Mouse (Mus musculus) MEL (cell line): ENCODE measurements around the gene Cd72. TPM values are rescaled to one million over a fixed set of nuclear protein-coding genes. Genes with fewer than 3 reads are reported as not detected.

Experiments
- DNase-seq: peaks from one replicate; pipeline ENCODE4 v3.0.0; 2011; ENCODE audit warnings: low read depth, low spot score
- H3K27ac ChIP-seq: 2 replicates; pipeline ENCODE4 v1.5.1; 2012; ENCODE audit warnings: low read depth, mild to moderate bottlenecking, control low read depth, low read length, moderate library complexity; ENCODE audit not compliant: control insufficient read depth
- H3K27me3 ChIP-seq, 2 experiments: fragments of 150-350 bp in 1 of 2; sonication (generic) in 1 of 2; 2 replicates each; pipeline ENCODE4 v1.6.1; 2012; ENCODE audit warnings: low read length in 2 of 2, mild to moderate bottlenecking in 2 of 2, improper control_type of control experiment in 1 of 2, moderate library complexity in 1 of 2; ENCODE audit not compliant: insufficient read depth in 2 of 2, control insufficient read depth in 1 of 2
- H3K36me3 ChIP-seq, 2 experiments: 2 replicates each; pipeline ENCODE4 v1.6.1; 2012 to 2014; ENCODE audit warnings: low read length in 2 of 2, improper control_type of control experiment in 1 of 2, inconsistent platforms in 1 of 2, mild to moderate bottlenecking in 1 of 2; ENCODE audit not compliant: insufficient read depth in 2 of 2, control insufficient read depth in 1 of 2
- H3K4me1 ChIP-seq, 2 experiments: fragments of 150-350 bp in 1 of 2; sonication (generic) in 1 of 2; 2 replicates each; pipeline ENCODE4 v1.6.1; 2012; ENCODE audit warnings: low read length in 2 of 2, improper control_type of control experiment in 1 of 2, mild to moderate bottlenecking in 1 of 2; ENCODE audit not compliant: insufficient read depth in 2 of 2, control insufficient read depth in 1 of 2
- H3K4me3 ChIP-seq, 2 experiments: fragments of 150-350 bp in 1 of 2; sonication (generic) in 1 of 2; 2 replicates each; pipeline ENCODE4 v1.5.1; 2012; ENCODE audit warnings: low read depth in 2 of 2, low read length in 2 of 2, mild to moderate bottlenecking in 2 of 2, moderate library complexity in 2 of 2, control low read depth in 1 of 2, improper control_type of control experiment in 1 of 2; ENCODE audit not compliant: control insufficient read depth in 1 of 2, insufficient read depth in 1 of 2
- H3K79me2 ChIP-seq: 2 replicates; pipeline ENCODE4 v1.6.1; 2012; ENCODE audit warnings: mild to moderate bottlenecking, low read length, moderate library complexity; ENCODE audit not compliant: control insufficient read depth, poor library complexity, insufficient read depth
- H3K9ac ChIP-seq: 2 replicates; pipeline ENCODE4 v1.6.1; 2012; ENCODE audit warnings: low read depth, mild to moderate bottlenecking, control low read depth, low read length, moderate library complexity; ENCODE audit not compliant: control insufficient read depth, poor library complexity, severe bottlenecking
- H3K9me3 ChIP-seq: fragments of 150-350 bp; sonication (generic); replicated peaks from 2 replicates; pipeline ENCODE4 v1.6.1; 2012; ENCODE audit warnings: mild to moderate bottlenecking, low read length, improper control_type of control experiment, moderate library complexity; ENCODE audit not compliant: insufficient read depth
- BHLHE40 ChIP-seq: IDR thresholded peaks from 2 replicates; pipeline ENCODE4 v1.6.1; 2012; ENCODE audit warnings: low read depth, mild to moderate bottlenecking, inconsistent platforms, low read length, improper control_type of control experiment, borderline replicate concordance
- CHD2 ChIP-seq: IDR thresholded peaks from 2 replicates; pipeline ENCODE4 v1.6.1; 2011; ENCODE audit warnings: low read length, improper control_type of control experiment
- CTCF ChIP-seq, 3 experiments: IDR thresholded peaks in 2 of 3; conservative IDR thresholded peaks in 1 of 3; 2 replicates each; pipeline ENCODE4 v1.5.1; 2011 to 2012; ENCODE audit warnings: low read length in 3 of 3, low read depth in 2 of 3, mild to moderate bottlenecking in 2 of 3, improper control_type of control experiment in 1 of 3, inconsistent platforms in 1 of 3, mixed read lengths in 1 of 3, moderate library complexity in 1 of 3; ENCODE audit not compliant: control insufficient read depth in 1 of 3, insufficient read depth in 1 of 3, poor library complexity in 1 of 3, severe bottlenecking in 1 of 3
- EP300 ChIP-seq, 2 experiments: IDR thresholded peaks; 2 replicates each; pipeline ENCODE4 v1.6.1; 2011; ENCODE audit warnings: improper control_type of control experiment in 2 of 2, low read length in 2 of 2, low read depth in 1 of 2, mild to moderate bottlenecking in 1 of 2
- GABPA ChIP-seq: IDR thresholded peaks from 2 replicates; pipeline ENCODE4 v1.6.1; 2012; ENCODE audit warnings: low read depth, mild to moderate bottlenecking, inconsistent platforms, low read length, improper control_type of control experiment, moderate library complexity
- GATA1 ChIP-seq: IDR thresholded peaks from 2 replicates; pipeline ENCODE4 v1.6.1; 2011; ENCODE audit warnings: low read depth, low read length, improper control_type of control experiment
- HCFC1 ChIP-seq: IDR thresholded peaks from 2 replicates; pipeline ENCODE4 v1.6.1; 2012; ENCODE audit warnings: low read depth, mild to moderate bottlenecking, inconsistent platforms, low read length, improper control_type of control experiment, moderate library complexity
- JUND ChIP-seq: IDR thresholded peaks from 2 replicates; pipeline ENCODE4 v1.6.1; 2011; ENCODE audit warnings: low read depth, mild to moderate bottlenecking, improper control_type of control experiment, low read length
- MAFK ChIP-seq: IDR thresholded peaks from 2 replicates; pipeline ENCODE4 v1.6.1; 2011; ENCODE audit warnings: low read depth, mild to moderate bottlenecking, low read length, improper control_type of control experiment, borderline replicate concordance
- MAX ChIP-seq: IDR thresholded peaks from 2 replicates; pipeline ENCODE4 v1.6.1; 2011; ENCODE audit warnings: low read length, improper control_type of control experiment
- MAZ ChIP-seq: IDR thresholded peaks from 2 replicates; pipeline ENCODE4 v1.6.1; 2012; ENCODE audit warnings: low read depth, mild to moderate bottlenecking, inconsistent platforms, low read length, improper control_type of control experiment
- MXI1 ChIP-seq: IDR thresholded peaks from 2 replicates; pipeline ENCODE4 v1.6.1; 2011; ENCODE audit warnings: mild to moderate bottlenecking, low read depth, low read length, improper control_type of control experiment
- NRF1 ChIP-seq: IDR thresholded peaks from 2 replicates; pipeline ENCODE4 v1.6.1; 2014; ENCODE audit warnings: low read depth, mild to moderate bottlenecking, inconsistent platforms, low read length, improper control_type of control experiment, moderate library complexity; ENCODE audit not compliant: poor library complexity, insufficient read depth, severe bottlenecking
- POLR2AphosphoS2 ChIP-seq: IDR thresholded peaks from 2 replicates; pipeline ENCODE4 v1.6.1; 2011; ENCODE audit warnings: low read length, improper control_type of control experiment
- RCOR1 ChIP-seq: IDR thresholded peaks from 2 replicates; pipeline ENCODE4 v1.6.1; 2012; ENCODE audit warnings: low read depth, mild to moderate bottlenecking, inconsistent platforms, low read length, improper control_type of control experiment
- SIN3A ChIP-seq: IDR thresholded peaks from 2 replicates; pipeline ENCODE4 v1.6.1; 2012; ENCODE audit warnings: low read length, improper control_type of control experiment, inconsistent platforms
- TAL1 ChIP-seq: IDR thresholded peaks from 2 replicates; pipeline ENCODE4 v1.6.1; 2012; ENCODE audit warnings: mild to moderate bottlenecking, inconsistent platforms, low read length, moderate library complexity, mixed read lengths
- TCF12 ChIP-seq: IDR thresholded peaks from 2 replicates; pipeline ENCODE4 v1.6.1; 2014; ENCODE audit warnings: low read depth, mild to moderate bottlenecking, inconsistent platforms, low read length, improper control_type of control experiment, moderate library complexity
- USF1 ChIP-seq: IDR thresholded peaks from 2 replicates; pipeline ENCODE4 v1.6.1; 2014; ENCODE audit warnings: low read depth, mild to moderate bottlenecking, inconsistent platforms, low read length, improper control_type of control experiment, moderate library complexity
- USF2 ChIP-seq, 2 experiments: IDR thresholded peaks; 2 replicates each; pipeline ENCODE4 v1.6.1; 2011 to 2012; ENCODE audit warnings: improper control_type of control experiment in 2 of 2, low read length in 2 of 2, borderline replicate concordance in 1 of 2, inconsistent platforms in 1 of 2, low read depth in 1 of 2, mild to moderate bottlenecking in 1 of 2; ENCODE audit not compliant: insufficient read depth in 1 of 2
- ZC3H11A ChIP-seq: IDR thresholded peaks from 2 replicates; pipeline ENCODE4 v1.6.1; 2012; ENCODE audit warnings: low read depth, mild to moderate bottlenecking, inconsistent platforms, low read length, improper control_type of control experiment
- ZNF384 ChIP-seq: IDR thresholded peaks from 2 replicates; pipeline ENCODE4 v1.6.1; 2012; ENCODE audit warnings: low read depth, mild to moderate bottlenecking, inconsistent platforms, low read length, improper control_type of control experiment
- polyA plus RNA-seq, 2 experiments: library from polyadenylated mRNA; stranded (reverse) in 1 of 2; unstranded in 1 of 2; fragments of >175 nt in 1 of 2; fragments of >200 nt in 1 of 2; gene quantifications; 2 replicates each; pipeline versions ENCODE4 v1.2.1 to v1.2.4; 2012; ENCODE audit warnings: low replicate concordance in 2 of 2, low read depth in 1 of 2; ENCODE audit not compliant: insufficient read length in 2 of 2, insufficient read depth in 1 of 2, missing spikeins in 1 of 2
- total RNA-seq: library from RNA; depleted of rRNA; stranded (reverse); fragments of 300-350 nt; gene quantifications from 2 replicates; pipeline ENCODE4 v1.2.3, GENCODE M21; 2012

Cd72 gene
- total and polyA plus RNA-seq, 3 experiments: 1.3 to 2.4 TPM; not detected in 1

- no peak for TF ChIP-seq CTCF (IDR thresholded peaks at IDR 0.05 in 2 of 3, conservative IDR thresholded peaks at IDR 0.05 in 1 of 3; ENCODE audit: control insufficient read depth in 1 of 3, insufficient read depth in 1 of 3, low read depth in 2 of 3, low read length in 3 of 3, poor library complexity in 1 of 3, severe bottlenecking in 1 of 3)
- TF ChIP-seq CHD2: no peak
- TF ChIP-seq TAL1: peak; percentile 85
- TF ChIP-seq USF2 (IDR thresholded peaks at IDR 0.05; ENCODE audit: borderline replicate concordance in 1 of 2, insufficient read depth in 1 of 2, low read depth in 1 of 2, low read length in 2 of 2): no peak
- peak; percentile 87 for TF ChIP-seq NRF1
- TF ChIP-seq RCOR1: peak; percentile 40; the same call in 1 of the 2 replicates
- TF ChIP-seq MAFK: no peak
- TF ChIP-seq MAX: peak; percentile 50
Measured at GRCm38 (mm10) chr4:43417269-43418062, 37.0 kb downstream of the Cd72 start (continued).

- H3K36me3 ChIP-seq: peaks cover 0 to 30% of the 10 kb centered on the region in 2 experiments; a peak in 2 of 4 replicates
Measured at GRCm38 (mm10) chr4:43416071-43416490, 38.3 kb downstream of the Cd72 start.

GRCm38 (mm10) chr4:43415221-43416070, 39.0 kb downstream of the Cd72 start:
- DNase-seq: no peak
- H3K79me2 ChIP-seq: no peaks in the 10 kb centered on the region; the same call in 1 of the 2 replicates
- no peaks in the 10 kb centered on the region for H3K9me3 ChIP-seq
- TF ChIP-seq HCFC1 (no peak), GABPA (no peak), TAL1 (no peak), SIN3A (no peak), USF1 (no peak), BHLHE40 (no peak), EP300 (IDR thresholded peaks at IDR 0.05; ENCODE audit: low read depth in 1 of 2, low read length in 2 of 2) (no peak), MAZ (no peak), MXI1 (no peak), ZNF384 (no peak), MAFK (no peak), MAX (no peak), ZC3H11A (no peak), JUND (no peak), RCOR1 (no peak), GATA1 (no peak), TCF12 (no peak)
- no peak overlapping the region for H3K4me3 ChIP-seq
- no peak overlapping the region for H3K27ac ChIP-seq
- H3K4me1 ChIP-seq: peaks cover 9 to 33% of the 10 kb centered on the region in 2 experiments
- H3K9ac ChIP-seq: no peak overlapping the region
- no peaks in the 10 kb centered on the region for H3K27me3 ChIP-seq
- peaks cover 0 to 30% of the 10 kb centered on the region in 2 experiments; a peak in 2 of 4 replicates for H3K36me3 ChIP-seq

More at GRCm38 (mm10) chr4:43416071-43416490, 38.3 kb downstream of the Cd72 start:
- peaks cover 9 to 33% of the 10 kb centered on the region in 2 experiments for H3K4me1 ChIP-seq
- no peak overlapping the region for H3K9ac ChIP-seq
- no peaks in the 10 kb centered on the region for H3K9me3 ChIP-seq
- TF ChIP-seq HCFC1 (no peak), POLR2AphosphoS2 (no peak), MAX (no peak)
- no peaks in the 10 kb centered on the region for H3K27me3 ChIP-seq
- H3K79me2 ChIP-seq: no peaks in the 10 kb centered on the region; the same call in 1 of the 2 replicates
- no peak overlapping the region; the same call in 1 of the 2 replicates for H3K27ac ChIP-seq
- H3K4me3 ChIP-seq: no peak overlapping the region
- DNase-seq: no peak
